Mouse (Mus musculus) hindbrain, embryonic 14.5 days (tissue): ENCODE measurements around the gene Cfp. TPM values are rescaled to one million over a fixed set of nuclear protein-coding genes. Genes with fewer than 3 reads are reported as not detected.

Experiments
- ATAC-seq: fragments of 200-750 bp; cut with Nextera tagmentation; 2 replicates; pipeline ENCODE4 v1.8.0; 2017; ENCODE audit warnings: moderate number of reproducible peaks, mild to moderate bottlenecking, moderate TSS enrichment, moderate library complexity; ENCODE audit not compliant: low FRiP score
- DNase-seq: peaks from one replicate; pipeline ENCODE4 v3.0.0-alpha.2; 2015; ENCODE audit warnings: low spot score
- H3K27ac ChIP-seq: fragments of 300-500 bp; sonication (generic); 2 replicates; pipeline ENCODE4 v1.5.1; 2014; ENCODE audit warnings: mild to moderate bottlenecking, moderate library complexity
- H3K27me3 ChIP-seq: fragments of 300-500 bp; sonication (generic); 2 replicates; pipeline ENCODE4 v1.6.1; 2014; ENCODE audit warnings: mild to moderate bottlenecking, low read length, mixed read lengths; ENCODE audit not compliant: control insufficient read depth, insufficient read depth
- H3K36me3 ChIP-seq: fragments of 300-500 bp; sonication (generic); replicated peaks from 2 replicates; pipeline ENCODE4 v1.6.1; 2014; ENCODE audit not compliant: control insufficient read depth, insufficient read depth
- H3K4me1 ChIP-seq: fragments of 300-500 bp; sonication (generic); replicated peaks from 2 replicates; pipeline ENCODE4 v1.6.1; 2014; ENCODE audit warnings: antibody characterized with exemption, low read length, mixed read lengths; ENCODE audit not compliant: control insufficient read depth, insufficient read depth
- H3K4me2 ChIP-seq: fragments of 300-500 bp; sonication (generic); replicated peaks from 2 replicates; pipeline ENCODE4 v1.6.1; 2014; ENCODE audit warnings: mild to moderate bottlenecking, moderate library complexity
- H3K4me3 ChIP-seq: fragments of 300-500 bp; sonication (generic); replicated peaks from 2 replicates; pipeline ENCODE4 v1.5.1; 2014; ENCODE audit warnings: mild to moderate bottlenecking, low read length
- H3K9ac ChIP-seq: fragments of 300-500 bp; sonication (generic); 2 replicates; pipeline ENCODE4 v1.6.1; 2014
- H3K9me3 ChIP-seq: fragments of 300-500 bp; sonication (generic); 2 replicates; pipeline ENCODE4 v1.6.1; 2016; ENCODE audit warnings: low read length; ENCODE audit not compliant: control insufficient read depth
- WGBS: fragments of 180-500 bp; shearing (Covaris S2); extraction: QIAGEN DNeasy Blood & Tissue Kit; methylation state at CpG from one replicate; pipeline ENCODE4 v1.1.7; 2014; 5-methylcytosine and 5-hydroxymethylcytosine counted together
- polyA plus RNA-seq: library from polyadenylated mRNA; unstranded; fragments of >200 nt; fragmentation: Nextera tagmentation; extraction: Ambion mirVana; gene quantifications from 2 replicates; pipeline ENCODE4 v1.2.1, GENCODE M21; 2014

Gene Cfp
- 4.8 and 5.7 TPM in 2 replicates for polyA plus RNA-seq

DNA sequence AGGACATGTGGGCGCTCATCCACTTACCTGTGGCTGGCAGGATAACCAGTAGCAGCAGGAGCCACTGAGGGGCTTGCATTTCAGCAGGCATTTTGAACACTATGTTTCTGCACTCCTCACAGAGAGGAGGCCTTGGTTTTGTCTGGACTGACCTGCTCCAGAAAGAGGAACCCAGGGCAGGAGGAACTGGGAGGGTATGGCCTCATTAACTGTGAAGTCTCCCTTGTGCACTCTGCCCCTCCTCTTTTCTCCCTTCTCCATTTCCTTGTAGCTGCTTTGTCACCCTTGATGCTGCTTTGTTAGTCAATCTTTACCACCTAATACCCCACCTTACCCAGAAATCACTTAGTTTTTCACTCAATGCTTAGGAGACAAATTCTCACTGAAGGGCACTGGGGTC, at the start of gene Cfp:
Gene Cfp, minus strand, starts transcription at position 192 of the 400 bp plus-strand sequence.
- Histone ChIP-seq H3K4me3 (no peak within 1 kb of the TSS), H3K27ac (no peak within 1 kb of the TSS), H3K4me1 (no peaks in the 10 kb centered on the region), H3K9ac (no peak within 1 kb of the TSS), H3K9me3 (no peaks in the 10 kb centered on the region), H3K27me3 (no peaks in the 10 kb centered on the region), H3K4me2 (no peak within 1 kb of the TSS), H3K36me3 (peaks cover 43% of the 10 kb centered on the region)
- DNase-seq (no peak), ATAC-seq (no peak)
- 80% methylated on average over 1 of the region's 1 CpGs for WGBS

GRCm38 (mm10) chrX:20980901-20981300, 49.5 kb upstream of the Cfp start:
- no peak overlapping the region for H3K4me3 ChIP-seq
- H3K9ac ChIP-seq = no peak overlapping the region
- WGBS = 76% methylated on average over 1 of the region's 1 CpGs
- no peak overlapping the region for H3K27ac ChIP-seq
- H3K27me3 ChIP-seq = no peaks in the 10 kb centered on the region
- 0 out of 2 replicates have a peak, but pooled peaks cover under 1% of the 10 kb centered on the region for H3K36me3 ChIP-seq
- H3K4me2 ChIP-seq = no peak overlapping the region
- H3K4me1 ChIP-seq = no peaks in the 10 kb centered on the region
- no peaks in the 10 kb centered on the region for H3K9me3 ChIP-seq
- no peak for ATAC-seq
- DNase-seq = no peak

GRCm38 (mm10) chrX:20961477-20962378, 30.4 kb upstream of the Cfp start, which contains the start of gene Uxt:
TSS of gene Uxt (minus strand) at chrX:20962017.
- no peaks in the 10 kb centered on the region for H3K9me3 ChIP-seq
- no peaks in the 10 kb centered on the region; the same call in 1 of the 2 replicates for H3K4me1 ChIP-seq
- peak within 1 kb of the TSS; percentile 47 for H3K4me3 ChIP-seq
- DNase-seq (peak; percentile 85), ATAC-seq (peak; percentile 96)
- H3K4me2 ChIP-seq = peak within 1 kb of the TSS; percentile 51
- 15% methylated on average over 57 of the region's 57 CpGs for WGBS
- H3K27me3 ChIP-seq = no peaks in the 10 kb centered on the region
- H3K9ac ChIP-seq = peak within 1 kb of the TSS; percentile 51
- peaks cover 10% of the 10 kb centered on the region; the same call in 1 of the 2 replicates for H3K36me3 ChIP-seq
- H3K27ac ChIP-seq = peak within 1 kb of the TSS; percentile 82

- H3K4me2 ChIP-seq = peak within 1 kb of the TSS; percentile 55
- DNase-seq = peak; percentile 78
- WGBS = 13% methylated on average over 27 of the region's 30 CpGs
Measured at GRCm38 (mm10) chrX:20950191-20950880, 19.0 kb upstream of the Cfp start, which contains the start of gene Elk1. TSS of gene Elk1 (minus strand) at chrX:20950608.

GRCm38 (mm10) chrX:20946055-20946454, 14.7 kb upstream of the Cfp start:
- 20% methylated on average over 4 of the region's 4 CpGs for WGBS
- Histone ChIP-seq H3K9me3 (no peaks in the 10 kb centered on the region), H3K27ac (no peak overlapping the region), H3K4me2 (no peak overlapping the region), H3K4me1 (peaks cover 6% of the 10 kb centered on the region; the same call in 1 of the 2 replicates), H3K27me3 (no peaks in the 10 kb centered on the region), H3K4me3 (no peak overlapping the region), H3K9ac (no peak overlapping the region), H3K36me3 (no peaks in the 10 kb centered on the region)
- no peak for ATAC-seq
- DNase-seq = peak; percentile 63

More at GRCm38 (mm10) chrX:20950191-20950880, 19.0 kb upstream of the Cfp start, which contains the start of gene Elk1:
- H3K27me3 ChIP-seq = no peaks in the 10 kb centered on the region
- peak within 1 kb of the TSS; percentile 76 for H3K27ac ChIP-seq
- peak within 1 kb of the TSS; percentile 60 for H3K4me3 ChIP-seq
- H3K36me3 ChIP-seq = no peaks in the 10 kb centered on the region
- H3K9me3 ChIP-seq = no peaks in the 10 kb centered on the region
- peaks cover 6% of the 10 kb centered on the region; the same call in 1 of the 2 replicates for H3K4me1 ChIP-seq
- H3K9ac ChIP-seq = peak within 1 kb of the TSS; percentile 70
- peak; percentile 98 for ATAC-seq

DNA sequence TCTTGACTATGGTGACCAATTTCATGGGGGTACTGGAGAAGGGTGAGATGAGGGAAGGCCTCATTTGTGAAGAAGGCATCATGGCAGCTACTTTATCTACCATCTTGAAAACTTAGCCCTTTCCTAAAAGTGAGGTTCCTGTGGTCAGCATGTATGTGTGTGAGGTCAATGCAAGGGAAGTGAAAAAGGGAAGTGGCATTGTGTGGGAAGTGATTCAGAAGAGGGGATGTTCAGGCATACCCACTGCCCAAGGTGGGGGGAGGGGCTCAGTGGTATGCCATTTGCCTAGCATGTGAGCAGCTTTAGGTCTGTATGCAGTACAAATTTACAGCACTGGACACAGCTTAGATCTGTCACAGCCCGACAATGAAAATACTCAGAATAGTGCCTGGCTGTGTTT, 608 bp upstream of the Cfp start:
- Histone ChIP-seq H3K27me3 (no peaks in the 10 kb centered on the region), H3K36me3 (peaks cover 45% of the 10 kb centered on the region), H3K9me3 (no peaks in the 10 kb centered on the region), H3K9ac (no peak overlapping the region), H3K4me3 (no peak overlapping the region), H3K4me1 (no peaks in the 10 kb centered on the region), H3K27ac (no peak overlapping the region), H3K4me2 (no peak overlapping the region)
- WGBS = 100% methylated on average over 1 of the region's 1 CpGs
- ATAC-seq (no peak), DNase-seq (no peak)

DNA sequence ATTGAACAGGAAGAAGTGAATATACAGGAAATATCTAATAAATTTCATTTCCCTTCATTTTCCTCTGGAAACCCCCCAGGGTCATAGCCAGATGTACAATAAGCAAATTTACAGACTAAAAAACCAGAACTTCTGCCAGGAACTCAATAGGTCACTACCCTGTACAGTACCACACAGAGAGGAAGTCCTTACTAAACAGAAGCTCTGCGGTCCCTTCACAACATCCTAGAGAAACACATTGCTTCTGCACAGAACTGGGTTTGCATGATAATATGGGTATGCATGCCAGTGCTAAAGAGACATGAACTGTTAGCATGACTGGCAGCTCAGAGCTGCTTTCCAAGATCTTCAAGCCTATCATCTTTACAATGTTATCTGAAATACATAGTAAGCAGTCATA, 1.5 kb downstream of the Cfp start:
- ATAC-seq = no peak
- no peak overlapping the region for H3K4me2 ChIP-seq
- H3K9me3 ChIP-seq = no peaks in the 10 kb centered on the region
- DNase-seq = no peak
- H3K27ac ChIP-seq = no peak overlapping the region
- no peaks in the 10 kb centered on the region for H3K27me3 ChIP-seq
- 95% methylated on average over 1 of the region's 1 CpGs for WGBS
- H3K4me3 ChIP-seq = no peak overlapping the region
- H3K9ac ChIP-seq = no peak overlapping the region
- H3K4me1 ChIP-seq = no peaks in the 10 kb centered on the region
- peaks cover 31% of the 10 kb centered on the region for H3K36me3 ChIP-seq

DNA sequence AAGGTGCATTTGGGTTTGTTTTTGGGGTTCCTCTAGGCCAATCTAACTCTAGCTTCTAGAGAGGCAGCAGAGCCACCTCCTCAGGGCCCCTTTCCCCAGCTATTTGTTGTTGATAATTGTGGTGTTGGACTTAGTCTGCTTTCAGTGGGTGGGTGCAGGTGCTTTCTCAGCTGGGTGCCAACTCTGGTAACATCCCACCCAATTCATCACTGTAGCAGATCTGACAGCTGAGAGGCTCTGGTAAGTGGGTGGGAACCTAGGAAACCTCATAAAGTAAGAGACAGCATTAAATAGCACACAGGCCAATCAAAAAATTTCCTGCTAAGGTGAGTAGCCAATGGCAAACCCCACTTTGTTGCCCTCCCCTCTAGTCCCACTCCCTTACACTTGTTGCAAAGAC, 6.4 kb downstream of the Cfp start:
- no peaks in the 10 kb centered on the region for H3K4me1 ChIP-seq
- no peak overlapping the region for H3K4me2 ChIP-seq
- no peak overlapping the region for H3K27ac ChIP-seq
- DNase-seq (no peak), ATAC-seq (no peak)
- no peaks in the 10 kb centered on the region for H3K9me3 ChIP-seq
- H3K4me3 ChIP-seq = no peak overlapping the region
- peaks cover 18% of the 10 kb centered on the region for H3K36me3 ChIP-seq
- no peaks in the 10 kb centered on the region for H3K27me3 ChIP-seq
- no peak overlapping the region for H3K9ac ChIP-seq

GRCm38 (mm10) chrX:20923506-20923905, 7.8 kb downstream of the Cfp start:
- H3K4me3 ChIP-seq = no peak overlapping the region
- ATAC-seq (no peak), DNase-seq (no peak)
- H3K4me2 ChIP-seq = no peak overlapping the region
- peaks cover 18% of the 10 kb centered on the region for H3K36me3 ChIP-seq
- H3K27ac ChIP-seq = no peak overlapping the region
- no peak overlapping the region for H3K9ac ChIP-seq
- H3K4me1 ChIP-seq = peaks cover 12% of the 10 kb centered on the region
- 82% methylated on average over 1 of the region's 1 CpGs for WGBS
- no peaks in the 10 kb centered on the region for H3K27me3 ChIP-seq
- H3K9me3 ChIP-seq = no peaks in the 10 kb centered on the region
